Mouse (Mus musculus): Measurements from ENCODE around the gene Mylpf.

The Mylpf gene

DNA sequence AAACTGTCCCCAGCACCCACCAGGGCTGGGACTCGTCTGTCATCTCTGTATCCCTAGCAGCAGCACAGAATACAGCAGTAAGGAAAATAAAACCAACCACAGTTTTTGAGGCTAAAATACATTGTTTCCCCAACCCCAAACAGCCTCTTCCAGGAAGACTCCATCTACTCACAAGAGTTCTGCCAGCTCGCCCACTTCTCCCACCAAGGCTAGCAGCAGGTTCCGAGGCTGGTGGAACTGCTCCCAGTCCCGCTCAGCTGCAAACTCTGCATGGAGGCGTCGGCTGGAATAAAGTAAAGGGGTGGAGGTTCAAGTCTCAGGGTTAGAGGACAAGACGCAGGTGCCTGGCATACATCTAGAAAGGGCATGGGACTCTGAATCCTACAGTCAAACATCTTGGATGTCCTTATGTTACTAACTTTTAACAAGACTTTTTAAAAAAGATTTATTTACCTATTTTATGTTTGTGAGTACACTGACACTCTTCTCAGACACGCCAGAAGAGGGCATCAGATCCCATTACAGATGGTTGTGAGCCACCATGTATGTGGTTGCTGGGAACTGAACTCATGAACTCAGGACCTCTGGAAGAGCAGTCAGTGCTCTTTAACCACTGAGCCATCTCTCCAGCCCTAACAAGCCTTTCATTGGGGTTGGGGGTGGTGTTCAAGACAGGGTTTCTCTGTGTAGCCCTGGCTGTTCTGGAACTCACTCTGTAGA lies 50.7 kb downstream of the Mylpf start:
- no peak for DNase-seq (ENCODE audit: low spot score in 2 of 2)

DNA sequence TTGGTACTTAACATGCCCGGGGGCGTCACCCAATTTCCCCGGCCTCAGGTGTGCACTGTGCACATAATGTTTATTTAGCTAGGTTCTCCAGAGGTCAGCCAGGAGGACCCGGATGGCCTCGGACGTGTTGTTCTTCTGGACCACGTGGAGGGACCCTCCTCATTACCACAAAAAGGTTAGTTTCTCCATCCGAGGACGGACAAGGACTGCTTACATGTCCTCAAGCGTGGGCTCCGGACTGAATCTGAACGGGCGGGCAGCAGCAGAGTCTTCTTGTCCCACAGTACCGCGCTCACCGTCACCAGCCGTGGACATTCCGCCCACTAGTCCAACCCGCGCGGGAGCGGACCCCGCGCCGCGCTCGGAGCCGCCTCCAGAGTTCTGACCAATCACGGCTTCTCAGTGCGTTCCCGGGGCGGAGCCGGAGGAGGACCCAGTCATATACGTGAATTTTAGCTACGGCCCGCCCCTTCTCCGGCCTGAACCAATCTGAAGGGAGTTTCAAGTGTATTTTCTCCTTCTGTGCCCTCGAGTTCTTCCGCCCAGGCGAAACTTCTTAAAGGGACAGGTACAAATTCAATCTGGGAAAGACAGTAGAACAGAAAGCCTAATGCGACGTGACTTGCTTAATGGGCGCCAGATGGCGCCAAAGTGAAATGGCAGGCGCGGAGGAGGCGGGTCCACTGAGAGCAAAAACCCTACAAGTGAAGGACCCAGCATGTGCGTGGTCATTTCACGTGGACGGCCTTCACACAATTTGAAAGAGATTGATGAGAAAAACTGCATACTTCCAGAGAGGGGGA lies 51.8 kb downstream of the Mylpf start, which contains the start of gene Dctpp1:
TSS of gene Dctpp1 (minus strand) at position 401 of the 803 bp plus-strand sequence.
- DNase-seq (ENCODE audit: low spot score in 2 of 2), result peak; percentile 95

DNA sequence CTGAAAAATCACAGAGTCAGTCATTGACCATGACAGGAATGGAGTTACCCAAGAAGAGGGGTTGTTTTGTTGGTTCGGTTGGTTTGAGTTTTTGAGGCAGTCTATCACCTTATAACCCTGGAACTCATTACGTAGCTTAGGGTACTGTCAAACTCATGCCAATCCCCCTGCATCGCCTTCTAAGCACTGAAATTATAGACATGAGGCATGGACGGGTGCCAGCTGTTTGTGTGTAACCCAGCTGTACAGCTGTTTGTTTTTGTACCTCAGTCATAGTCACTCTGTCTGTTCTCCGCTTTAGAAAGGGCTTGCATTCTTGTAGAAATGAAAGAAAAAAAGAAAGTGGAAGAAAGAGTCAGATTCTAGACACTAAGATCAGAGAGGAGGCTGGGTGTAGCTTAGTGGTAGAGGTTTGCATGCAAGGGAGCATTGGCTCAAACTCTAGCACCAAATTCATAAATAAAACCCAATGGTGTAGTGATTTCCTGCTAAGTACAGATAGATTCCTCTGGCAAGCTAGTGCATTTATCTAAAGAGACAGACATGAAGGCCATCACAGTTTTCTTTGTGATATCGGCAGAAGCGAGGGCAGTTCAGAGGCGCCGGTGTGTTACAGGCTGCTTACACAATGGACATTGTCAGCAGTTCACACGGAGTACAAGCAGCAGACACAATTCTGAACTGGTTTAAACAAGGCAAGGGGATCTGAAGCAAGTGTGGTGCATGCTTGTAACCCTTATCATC lies 53.7 kb downstream of the Mylpf start:
- no peak for DNase-seq (ENCODE audit: low spot score in 2 of 2)

DNA sequence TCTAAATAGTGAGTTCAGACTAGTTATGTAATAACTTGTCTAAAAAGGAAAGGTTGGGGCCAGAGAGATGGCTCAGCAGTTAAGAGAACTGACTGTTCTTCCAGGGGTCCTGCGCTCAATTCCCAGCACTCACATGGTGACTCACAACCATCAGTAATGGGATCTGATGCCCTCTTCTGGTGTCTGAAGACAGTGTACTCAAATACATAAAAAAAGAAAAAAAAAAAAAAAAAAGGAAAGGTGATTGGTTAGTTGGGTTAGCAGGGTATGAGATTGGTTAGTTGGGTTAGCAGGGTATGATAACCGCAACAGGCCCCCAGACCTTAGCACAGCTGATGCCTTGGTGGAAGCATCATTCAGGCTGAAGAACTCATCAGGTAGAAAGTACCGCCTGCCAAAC lies 54.8 kb downstream of the Mylpf start:
- DNase-seq (ENCODE audit: low spot score in 2 of 2), result no peak

All from spleen, postnatal 4 days (tissue).